Mouse (Mus musculus): ENCODE results near the gene Plgrkt. TPM values are rescaled to one million over a fixed set of nuclear protein-coding genes. Genes with fewer than 3 reads are reported as not detected.
A peak's percentile ranks its signal among the peaks of the same experiment; 100 is the strongest.

Plgrkt gene
- polyA plus RNA-seq, 1 experiment from 2014 or later, result 92.6 TPM

DNA sequence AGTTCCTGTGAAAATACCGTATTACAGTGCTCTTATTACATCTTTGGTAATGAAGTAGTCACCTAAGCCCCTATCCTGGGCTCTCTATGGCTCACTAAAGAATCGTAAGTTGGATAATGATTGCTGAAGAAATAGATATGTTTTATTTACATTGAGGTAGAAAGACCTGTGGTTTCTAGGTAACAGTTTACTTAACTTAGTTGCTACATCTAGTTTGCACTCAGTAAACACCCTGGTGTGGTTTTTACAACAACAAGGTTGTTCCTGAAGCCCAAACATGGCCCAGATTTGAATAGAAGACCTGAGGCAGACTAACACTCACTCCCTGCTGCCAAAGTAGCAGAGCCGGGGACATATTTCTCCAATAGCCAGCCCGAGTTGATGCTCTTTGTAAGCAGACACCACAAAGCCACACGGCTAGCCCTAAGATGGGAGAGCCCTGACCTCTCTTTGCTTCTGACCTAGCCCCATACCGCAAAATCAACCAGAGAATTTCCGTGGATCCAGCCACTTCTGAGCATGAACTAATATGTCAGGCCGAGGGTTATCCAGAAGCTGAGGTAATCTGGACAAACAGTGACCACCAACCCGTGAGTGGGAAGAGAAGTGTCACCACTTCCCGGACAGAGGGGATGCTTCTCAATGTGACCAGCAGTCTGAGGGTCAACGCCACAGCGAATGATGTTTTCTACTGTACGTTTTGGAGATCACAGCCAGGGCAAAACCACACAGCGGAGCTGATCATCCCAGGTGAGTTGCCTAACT is 12.8 kb upstream of the Plgrkt start:
- WGBS, result 86% methylated on average over 14 of the region's 14 CpGs
- Histone ChIP-seq H3K9ac (no peak overlapping the region), H3K36me3 (no peaks in the 10 kb centered on the region), H3K27ac (no peak overlapping the region), H3K4me1 (no peaks in the 10 kb centered on the region), H3K4me2 (no peak overlapping the region), H3K4me3 (no peak overlapping the region), H3K27me3 (no peaks in the 10 kb centered on the region), H3K9me3 (no peaks in the 10 kb centered on the region)
- ATAC-seq (ENCODE audit: insufficient number of reproducible peaks, insufficient read depth, low FRiP score, low TSS enrichment, low read depth), result no peak

DNA sequence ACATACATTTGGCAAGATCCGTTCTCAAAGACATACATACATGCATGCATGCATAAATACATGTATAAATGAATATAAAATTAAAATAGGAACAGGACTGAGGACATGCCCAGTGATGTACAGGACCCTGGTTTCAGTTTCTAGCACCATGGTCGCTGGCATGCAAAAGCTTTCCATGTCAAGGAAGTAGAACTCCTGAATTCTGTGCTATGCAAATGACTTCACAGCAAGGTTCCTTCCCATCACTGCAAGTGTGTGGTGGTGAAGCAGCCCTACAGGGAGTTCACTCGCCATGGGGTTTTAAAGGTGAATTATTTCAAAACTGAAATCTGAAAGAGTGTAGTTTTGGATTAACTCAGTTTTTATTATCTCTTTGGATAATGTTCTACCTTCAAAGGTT is 9.2 kb upstream of the Plgrkt start:
- no peak for ATAC-seq (ENCODE audit: insufficient number of reproducible peaks, insufficient read depth, low FRiP score, low TSS enrichment, low read depth)
- Histone ChIP-seq H3K9ac (no peak overlapping the region), H3K4me2 (no peak overlapping the region), H3K4me3 (no peak overlapping the region), H3K4me1 (no peaks in the 10 kb centered on the region), H3K9me3 (no peaks in the 10 kb centered on the region), H3K27ac (no peak overlapping the region), H3K36me3 (no peaks in the 10 kb centered on the region), H3K27me3 (no peaks in the 10 kb centered on the region)
- 71% methylated on average over 3 of the region's 3 CpGs for WGBS

DNA sequence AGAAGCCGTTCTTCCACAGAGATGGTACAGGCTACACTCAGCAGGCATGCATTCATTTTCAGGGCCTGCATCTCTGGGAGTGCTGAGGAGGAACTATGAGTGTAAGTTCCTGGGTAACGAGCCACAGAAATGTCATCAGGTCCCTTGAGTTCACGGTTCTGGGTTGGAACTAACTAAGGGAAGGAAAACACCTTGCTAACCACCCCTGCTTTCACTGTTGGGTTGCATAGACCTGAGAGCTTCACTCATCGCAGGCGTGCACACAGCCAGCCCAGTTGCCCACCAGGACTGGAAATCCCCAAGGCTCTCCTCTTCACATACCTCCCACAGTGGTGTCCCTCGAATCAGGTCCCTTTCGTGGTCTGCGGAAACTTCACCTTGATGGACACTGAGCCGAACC is 7.8 kb upstream of the Plgrkt start:
- H3K36me3 ChIP-seq, result no peaks in the 10 kb centered on the region
- WGBS, result 91% methylated on average over 9 of the region's 9 CpGs
- H3K4me1 ChIP-seq, result no peaks in the 10 kb centered on the region
- H3K9me3 ChIP-seq, result no peaks in the 10 kb centered on the region
- ATAC-seq (ENCODE audit: insufficient number of reproducible peaks, insufficient read depth, low FRiP score, low TSS enrichment, low read depth), result no peak
- H3K4me3 ChIP-seq, result no peak overlapping the region
- no peak overlapping the region for H3K4me2 ChIP-seq
- H3K27ac ChIP-seq, result no peak overlapping the region
- H3K27me3 ChIP-seq, result no peaks in the 10 kb centered on the region
- no peak overlapping the region for H3K9ac ChIP-seq

DNA sequence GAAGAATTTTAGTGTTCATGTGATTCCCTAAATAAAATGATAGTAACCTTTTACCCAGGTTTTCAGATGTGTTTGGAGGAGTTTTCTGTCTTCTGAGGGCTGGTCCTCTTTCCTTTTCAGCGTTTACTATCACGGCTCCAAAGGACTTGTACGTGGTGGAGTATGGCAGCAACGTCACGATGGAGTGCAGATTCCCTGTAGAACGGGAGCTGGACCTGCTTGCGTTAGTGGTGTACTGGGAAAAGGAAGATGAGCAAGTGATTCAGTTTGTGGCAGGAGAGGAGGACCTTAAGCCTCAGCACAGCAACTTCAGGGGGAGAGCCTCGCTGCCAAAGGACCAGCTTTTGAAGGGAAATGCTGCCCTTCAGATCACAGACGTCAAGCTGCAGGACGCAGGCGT is 6.2 kb upstream of the Plgrkt start:
- Histone ChIP-seq H3K27me3 (no peaks in the 10 kb centered on the region), H3K4me2 (peak overlapping the region; percentile 41), H3K4me3 (peak overlapping the region; percentile 12; the same call in 1 of the 2 replicates), H3K9ac (peak overlapping the region; percentile 52), H3K4me1 (no peaks in the 10 kb centered on the region), H3K36me3 (no peaks in the 10 kb centered on the region), H3K9me3 (no peaks in the 10 kb centered on the region), H3K27ac (no peak overlapping the region)
- WGBS, result 35% methylated on average over 11 of the region's 11 CpGs
- no peak for ATAC-seq (ENCODE audit: insufficient number of reproducible peaks, insufficient read depth, low FRiP score, low TSS enrichment, low read depth)

DNA sequence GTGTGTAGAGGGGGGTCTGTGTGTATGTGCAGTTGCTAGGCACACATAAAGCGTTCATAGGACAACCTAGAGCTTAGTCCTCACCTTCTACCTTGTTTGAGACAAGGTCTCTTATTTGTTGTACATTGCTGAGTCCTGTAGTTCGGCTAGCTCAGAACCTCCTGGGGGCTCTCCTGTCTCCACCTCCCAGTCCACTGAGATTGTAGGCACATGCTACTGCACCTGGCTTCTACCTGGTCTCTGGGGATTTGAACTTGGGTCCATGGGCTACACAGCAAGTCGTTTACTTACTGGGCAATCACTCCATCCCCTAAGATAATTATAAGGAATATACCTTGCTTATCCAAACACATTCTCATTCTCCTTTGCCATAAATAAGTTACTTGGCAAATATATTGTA is 5.4 kb upstream of the Plgrkt start:
- Histone ChIP-seq H3K4me2 (no peak overlapping the region), H3K9ac (no peak overlapping the region), H3K4me3 (no peak overlapping the region), H3K36me3 (no peaks in the 10 kb centered on the region), H3K9me3 (no peaks in the 10 kb centered on the region), H3K27me3 (peaks cover 3% of the 10 kb centered on the region; the same call in 1 of the 2 replicates), H3K4me1 (no peaks in the 10 kb centered on the region), H3K27ac (no peak overlapping the region)
- no peak for ATAC-seq (ENCODE audit: insufficient number of reproducible peaks, insufficient read depth, low FRiP score, low TSS enrichment, low read depth)
- 82% methylated on average over 3 of the region's 3 CpGs for WGBS

DNA sequence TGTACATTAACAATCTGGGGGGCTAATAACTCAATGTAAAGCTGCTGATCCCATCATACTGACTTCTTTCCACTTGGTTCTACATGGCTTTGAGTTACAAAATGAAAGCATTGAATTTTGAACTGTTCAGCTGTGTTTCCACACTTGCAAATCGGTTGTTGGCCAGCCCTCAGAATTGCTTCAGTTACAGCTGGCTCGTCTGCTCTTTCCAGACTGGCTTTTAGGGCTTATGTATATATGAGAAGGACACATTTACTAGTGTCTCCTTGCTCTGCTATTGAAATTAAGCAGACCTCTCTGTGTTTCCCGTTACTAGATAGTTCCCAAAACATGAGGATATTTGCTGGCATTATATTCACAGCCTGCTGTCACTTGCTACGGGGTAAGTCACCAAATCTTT is 4.9 kb upstream of the Plgrkt start:
- Histone ChIP-seq H3K4me2 (peak overlapping the region; percentile 7; the same call in 1 of the 2 replicates), H3K9me3 (no peaks in the 10 kb centered on the region), H3K27ac (no peak overlapping the region), H3K4me3 (no peak overlapping the region), H3K4me1 (peaks cover 4% of the 10 kb centered on the region; the same call in 1 of the 2 replicates), H3K27me3 (peaks cover 3% of the 10 kb centered on the region; the same call in 1 of the 2 replicates), H3K9ac (no peak overlapping the region), H3K36me3 (no peaks in the 10 kb centered on the region)
- ATAC-seq (ENCODE audit: insufficient number of reproducible peaks, insufficient read depth, low FRiP score, low TSS enrichment, low read depth), result no peak
- WGBS, result 52% methylated on average over 4 of the region's 4 CpGs

DNA sequence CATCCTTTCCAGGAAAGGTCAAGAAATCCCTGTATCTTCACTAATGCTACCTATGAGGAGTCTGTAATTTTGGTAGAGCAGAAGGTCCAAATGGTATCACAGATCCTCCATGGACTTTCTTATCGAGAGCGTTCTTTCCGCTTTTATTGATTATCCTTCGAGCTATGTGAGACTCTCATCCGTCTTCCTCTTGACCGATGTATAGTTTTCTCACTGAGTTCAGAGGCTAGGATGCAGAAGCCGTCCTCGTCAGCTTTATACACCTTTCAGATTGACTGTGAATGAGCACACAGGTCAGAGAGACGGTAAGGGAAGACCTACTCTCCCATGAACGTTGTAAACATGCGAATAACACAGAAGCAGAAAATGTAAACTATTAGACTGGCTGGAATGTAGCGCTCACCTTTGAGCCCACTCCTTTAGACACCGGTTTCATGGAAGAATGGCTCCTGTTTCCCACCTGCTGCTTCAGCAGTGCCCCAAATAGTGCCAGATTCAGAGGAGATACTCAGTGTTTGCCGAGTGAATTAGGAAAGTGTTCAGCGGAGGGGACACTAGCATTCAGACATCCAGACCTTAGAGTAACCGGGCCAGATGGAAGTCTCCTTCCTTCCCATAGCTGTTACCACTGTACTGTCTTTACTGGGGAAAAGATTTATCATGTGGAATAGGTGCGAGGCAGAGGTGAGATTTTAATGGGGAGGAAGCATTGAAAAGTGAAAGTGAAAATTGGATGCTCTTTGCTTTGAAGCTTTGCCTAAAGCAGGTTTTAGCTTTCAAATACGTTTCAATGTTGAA is 4.3 kb upstream of the Plgrkt start:
- Histone ChIP-seq H3K27ac (no peak overlapping the region), H3K9me3 (no peaks in the 10 kb centered on the region), H3K4me2 (peak overlapping the region; percentile 7; the same call in 1 of the 2 replicates), H3K9ac (no peak overlapping the region), H3K4me3 (no peak overlapping the region), H3K4me1 (peaks cover 7% of the 10 kb centered on the region), H3K36me3 (no peaks in the 10 kb centered on the region), H3K27me3 (peaks cover 3% of the 10 kb centered on the region; the same call in 1 of the 2 replicates)
- no peak for ATAC-seq (ENCODE audit: insufficient number of reproducible peaks, insufficient read depth, low FRiP score, low TSS enrichment, low read depth)
- WGBS, result 84% methylated on average over 18 of the region's 18 CpGs

DNA sequence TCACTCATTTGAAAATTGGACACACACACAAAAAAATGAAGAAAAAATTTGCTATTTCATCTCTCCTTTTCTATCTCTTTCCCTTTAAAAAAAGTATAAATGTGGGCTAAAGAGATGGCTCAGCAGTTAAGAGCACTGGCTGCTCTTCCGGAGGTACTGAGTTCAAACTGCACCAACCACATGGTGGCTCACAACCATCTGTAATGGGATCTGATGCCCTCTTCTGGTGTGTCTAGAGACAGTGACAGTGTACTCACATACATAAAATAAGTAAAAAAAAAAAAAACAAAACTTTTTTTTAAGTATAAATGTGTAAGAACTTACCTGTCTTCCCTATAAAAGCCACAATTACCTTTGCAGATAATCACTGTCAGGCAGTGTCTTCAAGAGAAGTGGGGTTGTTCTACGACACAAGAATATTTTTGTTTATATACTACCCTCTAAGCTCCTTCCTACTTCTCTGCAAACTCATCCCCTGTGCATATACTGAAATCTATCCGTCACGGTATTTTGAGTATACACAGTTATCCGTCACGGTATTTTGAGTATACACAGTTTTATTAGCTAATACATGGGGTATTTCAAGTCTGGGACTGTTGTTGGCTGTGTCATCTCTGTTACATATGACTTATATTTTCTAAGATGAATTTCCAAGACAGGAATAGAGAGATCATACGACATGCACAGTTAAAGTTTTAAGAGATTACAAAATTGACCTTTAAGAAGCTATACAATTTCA is 3.5 kb upstream of the Plgrkt start:
- WGBS, result 84% methylated on average over 7 of the region's 7 CpGs
- Histone ChIP-seq H3K4me3 (no peak overlapping the region), H3K4me2 (no peak overlapping the region), H3K27me3 (peaks cover 3% of the 10 kb centered on the region; the same call in 1 of the 2 replicates), H3K27ac (no peak overlapping the region), H3K4me1 (peaks cover 8% of the 10 kb centered on the region), H3K36me3 (no peaks in the 10 kb centered on the region), H3K9ac (no peak overlapping the region), H3K9me3 (no peaks in the 10 kb centered on the region)
- no peak for ATAC-seq (ENCODE audit: insufficient number of reproducible peaks, insufficient read depth, low FRiP score, low TSS enrichment, low read depth)

DNA sequence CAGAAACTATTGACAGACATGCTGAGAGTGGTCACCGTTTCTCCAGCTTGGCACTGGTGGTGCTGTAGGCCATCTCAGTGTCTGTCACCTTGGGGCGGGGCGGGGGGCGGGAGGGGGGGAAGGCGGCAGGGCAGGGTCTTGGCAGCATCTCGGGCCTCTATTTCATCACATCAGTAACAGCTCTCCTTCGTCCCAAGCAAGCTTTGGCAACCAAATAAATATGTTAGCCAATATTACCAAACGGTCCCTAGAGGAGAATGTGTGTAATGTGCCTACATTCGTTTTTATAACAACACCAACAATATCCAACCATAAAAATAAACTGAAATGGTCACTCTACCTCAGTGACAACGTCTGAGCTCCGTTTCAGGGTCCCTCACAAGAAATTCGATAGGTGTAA is 2.9 kb upstream of the Plgrkt start:
- no peaks in the 10 kb centered on the region for H3K9me3 ChIP-seq
- no peak overlapping the region for H3K4me3 ChIP-seq
- no peak overlapping the region for H3K4me2 ChIP-seq
- no peak for ATAC-seq (ENCODE audit: insufficient number of reproducible peaks, insufficient read depth, low FRiP score, low TSS enrichment, low read depth)
- 68% methylated on average over 12 of the region's 12 CpGs for WGBS
- H3K9ac ChIP-seq, result no peak overlapping the region
- no peaks in the 10 kb centered on the region for H3K36me3 ChIP-seq
- H3K4me1 ChIP-seq, result peaks cover 8% of the 10 kb centered on the region
- peaks cover 3% of the 10 kb centered on the region; the same call in 1 of the 2 replicates for H3K27me3 ChIP-seq
- H3K27ac ChIP-seq, result no peak overlapping the region

DNA sequence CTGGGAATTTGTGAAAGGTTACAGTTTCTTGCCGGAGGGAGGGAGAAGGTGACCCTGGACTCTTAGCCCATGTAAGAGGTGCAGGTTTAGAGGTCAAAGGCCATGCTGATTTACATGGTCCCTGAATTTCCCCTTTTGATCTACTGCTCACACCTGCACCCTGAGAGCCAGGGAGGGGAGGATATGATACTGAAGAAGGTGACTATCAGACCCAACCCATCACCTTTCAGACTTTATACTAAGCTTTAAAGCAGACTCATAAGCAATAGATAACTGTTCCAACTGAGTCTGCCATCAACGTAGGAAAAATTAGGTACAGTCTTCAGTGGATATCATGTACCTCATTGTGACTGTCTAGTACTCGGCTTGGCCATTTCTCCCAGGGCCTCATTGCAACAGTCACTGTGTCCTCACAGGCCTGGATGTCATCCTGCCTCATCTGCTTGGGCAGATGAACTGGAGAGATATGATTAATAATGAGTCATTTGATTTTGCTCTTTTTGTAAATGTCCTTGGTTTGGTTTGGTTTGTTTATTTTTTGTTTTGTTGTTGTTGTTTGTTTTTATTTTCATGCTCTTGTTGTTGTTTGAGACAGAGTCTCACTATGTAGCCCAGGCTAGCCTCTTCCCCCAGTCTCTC is 1.6 kb upstream of the Plgrkt start:
- ATAC-seq (ENCODE audit: insufficient number of reproducible peaks, insufficient read depth, low FRiP score, low TSS enrichment, low read depth), result no peak
- H3K27me3 ChIP-seq, result peaks cover 3% of the 10 kb centered on the region; the same call in 1 of the 2 replicates
- H3K4me3 ChIP-seq, result no peak overlapping the region
- no peak overlapping the region for H3K27ac ChIP-seq
- H3K4me1 ChIP-seq, result peaks cover 8% of the 10 kb centered on the region
- WGBS, result 73% methylated on average over 3 of the region's 3 CpGs
- H3K9me3 ChIP-seq, result no peaks in the 10 kb centered on the region
- no peak overlapping the region for H3K9ac ChIP-seq
- no peak overlapping the region for H3K4me2 ChIP-seq
- H3K36me3 ChIP-seq, result no peaks in the 10 kb centered on the region

DNA sequence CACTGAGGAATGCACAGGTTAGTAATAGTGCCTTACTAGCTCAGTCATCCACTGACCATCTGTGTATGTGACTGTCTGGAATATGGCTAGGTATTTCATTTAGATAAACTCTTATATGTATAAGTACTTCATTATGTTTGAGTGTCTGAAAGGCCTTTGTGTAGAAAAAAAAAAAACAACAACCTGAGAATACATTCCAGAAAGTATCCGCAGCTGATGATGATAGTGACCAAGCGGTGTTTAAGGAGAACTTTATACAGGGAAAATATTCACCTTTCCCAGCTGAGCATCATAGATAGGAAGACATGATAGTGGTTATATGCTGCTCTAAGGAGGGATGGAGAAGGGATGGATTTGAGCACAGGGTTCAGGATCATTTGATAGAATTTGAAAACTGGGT is 851 bp upstream of the Plgrkt start:
- ATAC-seq (ENCODE audit: insufficient number of reproducible peaks, insufficient read depth, low FRiP score, low TSS enrichment, low read depth), result no peak
- H3K4me2 ChIP-seq, result no peak overlapping the region
- 88% methylated on average over 2 of the region's 2 CpGs for WGBS

More for the DNA sequence above, 851 bp upstream of the Plgrkt start:
- Histone ChIP-seq H3K4me1 (peaks cover 8% of the 10 kb centered on the region), H3K9me3 (no peaks in the 10 kb centered on the region), H3K4me3 (no peak overlapping the region), H3K27ac (no peak overlapping the region), H3K9ac (no peak overlapping the region), H3K36me3 (no peaks in the 10 kb centered on the region), H3K27me3 (peaks cover 3% of the 10 kb centered on the region; the same call in 1 of the 2 replicates)

All from embryonic facial prominence, embryonic 13.5 days (tissue).